Mouse (Mus musculus) neural tube, embryonic 11.5 days (tissue): ENCODE measurements around the gene Rela. TPM values are rescaled to one million over a fixed set of nuclear protein-coding genes. Genes with fewer than 3 reads are reported as not detected.
"Not testable (repeated sequence)": the region's sequence is repeated elsewhere in the genome, so short reads cannot be mapped to it uniquely, and the experiment has no call there.

Experiments
- ATAC-seq: fragments of 200-750 bp; cut with Nextera tagmentation; 2 replicates; pipeline ENCODE4 v1.8.0; 2017; ENCODE audit warnings: moderate number of reproducible peaks, mild to moderate bottlenecking, moderate TSS enrichment, moderate library complexity; ENCODE audit not compliant: insufficient read depth, low FRiP score, low TSS enrichment
- DNase-seq: peaks from one replicate; pipeline ENCODE4 v3.0.0-alpha.2; 2015; ENCODE audit warnings: low spot score
- H3K27ac ChIP-seq: fragments of 300-500 bp; sonication (generic); 2 replicates; pipeline ENCODE4 v1.5.1; 2014; ENCODE audit warnings: low read depth, mild to moderate bottlenecking, low read length
- H3K27me3 ChIP-seq: fragments of 300-500 bp; sonication (generic); 2 replicates; pipeline ENCODE4 v1.6.1; 2014; ENCODE audit warnings: mild to moderate bottlenecking, low read length, mixed read lengths; ENCODE audit not compliant: control insufficient read depth, insufficient read depth
- H3K36me3 ChIP-seq: fragments of 300-500 bp; sonication (generic); 2 replicates; pipeline ENCODE4 v1.6.1; 2014; ENCODE audit warnings: mild to moderate bottlenecking, low read length, moderate library complexity, mixed read lengths; ENCODE audit not compliant: control insufficient read depth, insufficient read depth
- H3K4me1 ChIP-seq: fragments of 300-500 bp; sonication (generic); 2 replicates; pipeline ENCODE4 v1.6.1; 2014; ENCODE audit warnings: low read length, mixed read lengths; ENCODE audit not compliant: control insufficient read depth, insufficient read depth
- H3K4me2 ChIP-seq: fragments of 300-500 bp; sonication (generic); 2 replicates; pipeline ENCODE4 v1.6.1; 2014; ENCODE audit warnings: low read depth, mild to moderate bottlenecking, moderate library complexity
- H3K4me3 ChIP-seq: fragments of 300-500 bp; sonication (generic); 2 replicates; pipeline ENCODE4 v1.5.1; 2014; ENCODE audit warnings: low read depth, low read length
- H3K9ac ChIP-seq: fragments of 300-500 bp; sonication (generic); 2 replicates; pipeline ENCODE4 v1.6.1; 2014; ENCODE audit warnings: mild to moderate bottlenecking, low read length
- H3K9me3 ChIP-seq: fragments of 300-500 bp; sonication (generic); 2 replicates; pipeline ENCODE4 v1.6.1; 2016; ENCODE audit warnings: low read length; ENCODE audit not compliant: control insufficient read depth
- WGBS: fragments of 180-500 bp; shearing (Covaris S2); extraction: QIAGEN DNeasy Blood & Tissue Kit; methylation state at CpG from one replicate; pipeline ENCODE4 v1.1.7; 2014; 5-methylcytosine and 5-hydroxymethylcytosine counted together
- polyA plus RNA-seq: library from polyadenylated mRNA; unstranded; fragments of >200 nt; fragmentation: Nextera tagmentation; extraction: Ambion mirVana; gene quantifications from 2 replicates; pipeline ENCODE4 v1.2.1, GENCODE M21; 2014

Gene Rela
- polyA plus RNA-seq, 1 experiment from 2014 or later, result 32.5 TPM

GRCm38 (mm10) chr19:5666386-5666785 lies 29.1 kb downstream of the Rela start:
- WGBS, result 95% methylated on average over 18 of the region's 18 CpGs
- no peaks in the 10 kb centered on the region for H3K9me3 ChIP-seq
- DNase-seq (no peak), ATAC-seq (no peak)
- no peaks in the 10 kb centered on the region for H3K27me3 ChIP-seq
- no peak overlapping the region for H3K4me2 ChIP-seq
- H3K4me3 ChIP-seq, result no peak overlapping the region
- H3K36me3 ChIP-seq, result peaks cover 10% of the 10 kb centered on the region
- peaks cover 15% of the 10 kb centered on the region for H3K4me1 ChIP-seq
- no peak overlapping the region for H3K9ac ChIP-seq
- H3K27ac ChIP-seq, result no peak overlapping the region

- Histone ChIP-seq H3K36me3 (peaks cover 21% of the 10 kb centered on the region), H3K27ac (no peak overlapping the region), H3K4me2 (no peak overlapping the region), H3K27me3 (no peaks in the 10 kb centered on the region), H3K4me3 (no peak overlapping the region), H3K9ac (no peak overlapping the region), H3K4me1 (peaks cover 5% of the 10 kb centered on the region), H3K9me3 (no peaks in the 10 kb centered on the region)
- DNase-seq, result no peak
- WGBS, result 93% methylated on average over 4 of the region's 4 CpGs
- ATAC-seq, result no peak
Measured at GRCm38 (mm10) chr19:5668372-5668771, 31.1 kb downstream of the Rela start.

GRCm38 (mm10) chr19:5680432-5680831 lies 43.1 kb downstream of the Rela start:
- no peaks in the 10 kb centered on the region for H3K4me1 ChIP-seq
- no peak overlapping the region for H3K4me3 ChIP-seq
- 89% methylated on average over 4 of the region's 4 CpGs for WGBS
- no peak overlapping the region for H3K27ac ChIP-seq
- H3K9ac ChIP-seq, result no peak overlapping the region
- DNase-seq, result no peak
- H3K36me3 ChIP-seq, result peaks cover 48% of the 10 kb centered on the region
- no peak overlapping the region for H3K4me2 ChIP-seq
- H3K9me3 ChIP-seq, result no peaks in the 10 kb centered on the region
- no peaks in the 10 kb centered on the region for H3K27me3 ChIP-seq
- no peak for ATAC-seq

GRCm38 (mm10) chr19:5684236-5684635 lies 47.0 kb downstream of the Rela start:
- Histone ChIP-seq H3K9me3 (no peaks in the 10 kb centered on the region), H3K4me3 (no peak overlapping the region), H3K4me1 (peaks cover 7% of the 10 kb centered on the region; the same call in 1 of the 2 replicates), H3K9ac (no peak overlapping the region), H3K4me2 (no peak overlapping the region), H3K27ac (no peak overlapping the region), H3K27me3 (no peaks in the 10 kb centered on the region), H3K36me3 (peaks cover 38% of the 10 kb centered on the region)
- 92% methylated on average over 12 of the region's 12 CpGs for WGBS
- ATAC-seq (no peak), DNase-seq (no peak)

GRCm38 (mm10) chr19:5684985-5685384 lies 47.7 kb downstream of the Rela start:
- WGBS, result 96% methylated on average over 13 of the region's 13 CpGs
- Histone ChIP-seq H3K36me3 (peaks cover 30% of the 10 kb centered on the region), H3K27ac (no peak overlapping the region), H3K27me3 (no peaks in the 10 kb centered on the region), H3K9ac (no peak overlapping the region), H3K4me1 (peaks cover 9% of the 10 kb centered on the region), H3K9me3 (no peaks in the 10 kb centered on the region), H3K4me3 (no peak overlapping the region), H3K4me2 (no peak overlapping the region)
- DNase-seq, result no peak
- no peak for ATAC-seq

GRCm38 (mm10) chr19:5685431-5685830 lies 48.1 kb downstream of the Rela start:
- H3K4me1 ChIP-seq, result peaks cover 14% of the 10 kb centered on the region
- peak overlapping the region; percentile 10; the same call in 1 of the 2 replicates for H3K4me3 ChIP-seq
- no peaks in the 10 kb centered on the region for H3K27me3 ChIP-seq
- no peak overlapping the region for H3K27ac ChIP-seq
- H3K9me3 ChIP-seq, result no peaks in the 10 kb centered on the region
- no peak overlapping the region for H3K4me2 ChIP-seq
- 93% methylated on average over 19 of the region's 19 CpGs for WGBS
- ATAC-seq (no peak), DNase-seq (no peak)
- peaks cover 28% of the 10 kb centered on the region for H3K36me3 ChIP-seq
- no peak overlapping the region for H3K9ac ChIP-seq

- peaks cover 18% of the 10 kb centered on the region for H3K4me1 ChIP-seq
- no peaks in the 10 kb centered on the region for H3K9me3 ChIP-seq
- no peak overlapping the region for H3K4me2 ChIP-seq
- H3K27ac ChIP-seq, result no peak overlapping the region
- ATAC-seq (no peak), DNase-seq (no peak)
- no peak overlapping the region for H3K9ac ChIP-seq
- 94% methylated on average over 11 of the region's 11 CpGs for WGBS
- 0 out of 2 replicates have a peak overlapping the region, but pooled peaks have one; percentile 10 for H3K4me3 ChIP-seq
- no peaks in the 10 kb centered on the region for H3K27me3 ChIP-seq
- peaks cover 29% of the 10 kb centered on the region for H3K36me3 ChIP-seq
Measured at GRCm38 (mm10) chr19:5685861-5686260, 48.6 kb downstream of the Rela start.

- 89% methylated on average over 13 of the region's 13 CpGs for WGBS
- H3K27ac ChIP-seq, result no peak overlapping the region
- ATAC-seq (no peak), DNase-seq (no peak)
- no peak overlapping the region for H3K4me3 ChIP-seq
- no peaks in the 10 kb centered on the region for H3K9me3 ChIP-seq
- H3K27me3 ChIP-seq, result no peaks in the 10 kb centered on the region
- H3K4me1 ChIP-seq, result peaks cover 24% of the 10 kb centered on the region
- H3K36me3 ChIP-seq, result peaks cover 28% of the 10 kb centered on the region
- H3K9ac ChIP-seq, result no peak overlapping the region
- no peak overlapping the region for H3K4me2 ChIP-seq
Measured at GRCm38 (mm10) chr19:5686437-5686836, 49.2 kb downstream of the Rela start.

GRCm38 (mm10) chr19:5686954-5687353 lies 49.7 kb downstream of the Rela start:
- DNase-seq, H3K9me3 ChIP-seq, ATAC-seq, H3K27ac ChIP-seq, H3K27me3 ChIP-seq, H3K4me3 ChIP-seq: not testable (repeated sequence)
- H3K9ac ChIP-seq, result 0 out of 2 replicates have a peak overlapping the region, but pooled peaks have one; percentile 26
- WGBS, result 90% methylated on average over 12 of the region's 12 CpGs
- peaks cover 27% of the 10 kb centered on the region for H3K36me3 ChIP-seq
- peak overlapping the region; percentile 99 for H3K4me2 ChIP-seq
- H3K4me1 ChIP-seq, result peaks cover 29% of the 10 kb centered on the region
